Mouse (Mus musculus) E14TG2a.4 (cell line): ENCODE data around the gene Plagl2.

Experiments used
- CTCF ChIP-seq: conservative IDR thresholded peaks from 2 replicates; pipeline ENCODE4 v1.5.1; 2014; ENCODE audit warnings: low read length
- NANOG ChIP-seq: IDR thresholded peaks from 2 replicates; pipeline ENCODE4 v1.6.1; 2014; ENCODE audit warnings: borderline replicate concordance, low read length, mixed read lengths
- POU5F1 ChIP-seq: IDR thresholded peaks from 2 replicates; pipeline ENCODE4 v1.6.1; 2014; ENCODE audit warnings: low read length, borderline replicate concordance

DNA sequence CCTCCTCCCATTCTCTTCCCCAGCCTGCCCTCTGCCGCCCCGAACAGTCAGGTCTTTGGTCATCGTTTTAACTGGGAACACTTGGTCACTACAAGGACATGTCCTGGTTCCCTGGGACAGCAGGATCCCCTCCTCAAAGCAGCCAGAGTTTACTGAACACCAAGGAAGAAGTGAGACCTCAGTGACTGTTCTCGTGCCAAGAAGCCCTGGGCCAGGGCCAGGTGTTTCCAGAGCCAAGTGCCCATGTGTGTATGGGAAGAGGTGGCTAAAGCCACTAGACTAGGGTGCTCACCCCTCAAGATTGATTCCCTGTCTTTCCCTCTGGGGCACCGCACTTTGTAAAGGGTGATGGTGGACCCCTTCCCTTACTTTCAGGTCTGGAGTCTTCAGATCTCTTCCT is 31.9 kb downstream of the Plagl2 start:
- no peak for TF ChIP-seq CTCF
- no peak for TF ChIP-seq POU5F1
- no peak for TF ChIP-seq NANOG
